Mouse (Mus musculus) left cerebral cortex, adult 2 months (tissue): ENCODE measurements at regions not wholly inside any gene's neighbourhood (a gene's known extent, or its start where the extent isn't known, plus 50 kb on each side); places are given as distances from the start of the nearest gene placed in this dataset.

Experiments used
- DNase-seq, 2 experiments: peaks; one replicate each; pipeline ENCODE4 v3.0.0; 2021 to 2022; ENCODE audit warnings: low spot score in 2 of 2, mixed read lengths in 1 of 2; ENCODE audit errors: extremely low spot score in 1 of 2
- H3K27ac ChIP-seq: fragments of 200-600 bp; 2 replicates; pipeline ENCODE4 v1.8.1; 2022
- H3K4me3 ChIP-seq: fragments of 200-600 bp; 2 replicates; pipeline ENCODE4 v1.8.1; 2022
- CTCF ChIP-seq: fragments of 200-600 bp; IDR thresholded peaks from 2 replicates; pipeline ENCODE4 v1.8.1; 2022; ENCODE audit warnings: antibody characterized with exemption, mild to moderate bottlenecking, moderate library complexity
- intact Hi-C: fragments of 180-260 bp; cut with DNase I; formaldehyde crosslinking; loops from one replicate; pipeline ENCODE4 v1.15.1; 2025

GRCm38 (mm10) chr1:129078274-129078673 is 194.8 kb upstream of the Thsd7b start:
- intact Hi-C loops = loop anchor here (1.0 kb wide), 1 partner anchor 203 kb away; no protein-coding TSS in a partner anchor

GRCm38 (mm10) chr1:129057182-129057581 is 215.9 kb upstream of the Thsd7b start:
- intact Hi-C loops = no loop called here
- no peak for DNase-seq
- Histone ChIP-seq H3K4me3 (no peak overlapping the region), H3K27ac (no peak overlapping the region)
- no peak for TF ChIP-seq CTCF

More at GRCm38 (mm10) chr1:129078274-129078673, 194.8 kb upstream of the Thsd7b start:
- no peak overlapping the region for H3K4me3 ChIP-seq
- H3K27ac ChIP-seq = no peak overlapping the region
- peak; percentile 57 for TF ChIP-seq CTCF
- no peak for DNase-seq

GRCm38 (mm10) chr1:129055252-129055651 is 217.8 kb upstream of the Thsd7b start:
- DNase-seq = no peak
- peak; percentile 28 for TF ChIP-seq CTCF
- Histone ChIP-seq H3K4me3 (no peak overlapping the region), H3K27ac (no peak overlapping the region)
- intact Hi-C loops = no loop called here

GRCm38 (mm10) chr1:129033707-129034106 is 239.4 kb upstream of the Thsd7b start:
- intact Hi-C loops = no loop called here
- H3K27ac ChIP-seq = no peak overlapping the region
- no peak for TF ChIP-seq CTCF
- H3K4me3 ChIP-seq = no peak overlapping the region
- no peak for DNase-seq

GRCm38 (mm10) chr1:129005899-129006298 is 267.2 kb upstream of the Thsd7b start:
- intact Hi-C loops = loop anchor here (5.0 kb wide), 1 partner anchor 134 kb away; no protein-coding TSS in a partner anchor
- Histone ChIP-seq H3K27ac (no peak overlapping the region), H3K4me3 (no peak overlapping the region)
- TF ChIP-seq CTCF = no peak
- no peak for DNase-seq

GRCm38 (mm10) chr1:129002286-129002685 is 270.8 kb upstream of the Thsd7b start:
- Histone ChIP-seq H3K27ac (no peak overlapping the region), H3K4me3 (no peak overlapping the region)
- DNase-seq = no peak
- no peak for TF ChIP-seq CTCF
- intact Hi-C loops = no loop called here

DNA sequence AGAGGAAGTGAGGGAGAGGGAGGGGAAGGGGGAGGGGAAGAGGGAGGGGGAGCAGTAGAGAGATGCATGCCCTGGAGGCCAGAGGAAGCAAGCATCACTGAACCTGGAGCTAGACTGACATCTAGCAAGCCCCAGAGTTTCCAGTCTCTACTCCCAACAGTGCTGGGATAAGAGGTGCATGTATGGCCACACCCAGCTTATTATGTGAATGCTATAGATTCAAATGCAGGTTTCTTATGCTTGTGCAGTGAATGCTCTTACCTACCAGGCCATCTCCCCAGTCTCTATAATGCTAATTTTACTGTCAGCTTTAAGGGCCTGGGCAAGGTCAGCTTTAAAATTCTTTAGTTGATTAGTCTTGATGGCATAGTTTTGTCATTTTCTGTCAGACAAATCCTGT is 271.3 kb upstream of the Thsd7b start:
- Histone ChIP-seq H3K27ac (no peak overlapping the region), H3K4me3 (no peak overlapping the region)
- TF ChIP-seq CTCF = no peak
- no peak for DNase-seq
- intact Hi-C loops = no loop called here

GRCm38 (mm10) chr1:128999741-129000517 is 273.2 kb upstream of the Thsd7b start:
- intact Hi-C loops = no loop called here
- no peak for TF ChIP-seq CTCF
- Histone ChIP-seq H3K27ac (peak overlapping the region; percentile 24; the same call in 1 of the 2 replicates), H3K4me3 (no peak overlapping the region)
- no peak for DNase-seq

DNA sequence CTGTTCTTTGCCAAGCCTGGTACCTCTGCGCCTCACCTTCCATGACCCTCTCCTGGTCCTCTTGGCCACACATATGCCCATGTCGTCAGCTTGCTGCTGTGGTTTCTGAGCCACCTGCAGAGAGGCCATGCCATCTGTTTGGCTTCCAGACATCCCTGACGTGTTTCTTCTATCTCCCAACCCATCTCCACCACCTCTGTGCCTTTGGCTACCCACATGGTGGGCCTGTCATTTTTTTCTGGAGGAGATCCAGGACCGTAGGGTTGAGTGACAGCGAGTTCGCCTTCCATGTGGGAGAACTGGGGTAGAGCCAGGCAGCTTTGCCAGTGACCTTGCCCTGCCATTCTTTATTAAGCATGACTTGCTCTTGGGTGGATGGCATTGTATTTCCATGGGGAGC is 278.4 kb upstream of the Thsd7b start:
- intact Hi-C loops = no loop called here
- Histone ChIP-seq H3K4me3 (no peak overlapping the region), H3K27ac (no peak overlapping the region)
- DNase-seq = no peak
- TF ChIP-seq CTCF = no peak

- DNase-seq = no peak
- intact Hi-C loops = no loop called here
- H3K27ac ChIP-seq = no peak overlapping the region
- TF ChIP-seq CTCF = no peak
- no peak overlapping the region for H3K4me3 ChIP-seq
Measured at GRCm38 (mm10) chr1:128983411-128983810, 289.7 kb upstream of the Thsd7b start.

DNA sequence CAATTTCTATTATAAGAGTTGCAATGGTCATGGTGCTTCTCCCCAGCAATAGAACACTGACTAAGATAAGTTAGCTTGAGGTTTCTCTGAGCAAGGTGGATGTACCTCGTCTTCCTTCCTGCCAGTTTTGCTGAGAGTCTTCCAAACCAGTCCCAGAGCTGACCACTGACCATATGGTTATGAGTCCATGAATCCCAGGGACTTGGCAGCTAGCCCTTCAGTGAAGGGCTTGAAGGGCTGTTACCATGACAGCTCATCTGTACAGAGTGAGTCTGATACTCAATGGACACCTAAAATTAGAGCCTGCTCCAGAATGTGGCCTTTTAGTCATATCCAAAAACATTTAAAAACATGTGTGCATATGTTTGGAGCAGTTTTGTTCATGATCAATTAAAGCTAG is 297.5 kb upstream of the Thsd7b start:
- no peak overlapping the region for H3K4me3 ChIP-seq
- intact Hi-C loops = no loop called here
- DNase-seq = no peak
- no peak overlapping the region for H3K27ac ChIP-seq
- TF ChIP-seq CTCF = no peak

DNA sequence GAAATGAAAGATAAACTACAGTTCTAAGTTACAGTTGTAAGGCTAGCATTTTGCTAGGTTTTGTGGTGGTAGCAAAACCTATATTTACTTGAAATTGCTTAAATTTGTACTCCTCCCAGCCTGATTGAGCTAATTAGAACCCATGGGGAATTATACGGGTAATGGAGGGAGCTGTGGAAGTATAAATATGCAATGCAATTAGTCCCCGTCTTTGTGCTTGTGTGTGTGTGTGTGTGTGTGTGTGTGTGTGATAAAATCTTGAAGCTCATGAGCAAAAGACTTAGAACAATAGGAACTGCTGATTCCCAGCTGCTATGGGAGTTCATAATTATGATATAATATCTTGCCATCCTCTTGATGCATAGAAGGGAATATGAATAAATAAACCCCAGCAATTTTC is 321.7 kb upstream of the Thsd7b start:
- intact Hi-C loops = no loop called here
- TF ChIP-seq CTCF = no peak
- H3K27ac ChIP-seq = no peak overlapping the region
- DNase-seq = no peak
- H3K4me3 ChIP-seq = no peak overlapping the region

- intact Hi-C loops = no loop called here
- Histone ChIP-seq H3K4me3 (no peak overlapping the region), H3K27ac (no peak overlapping the region)
- no peak for TF ChIP-seq CTCF
- no peak for DNase-seq
Measured at GRCm38 (mm10) chr1:128950512-128950911, 322.6 kb upstream of the Thsd7b start.
